Mouse (Mus musculus) midbrain, embryonic 12.5 days (tissue): ENCODE results near the gene Kbtbd13. TPM values are rescaled to one million over a fixed set of nuclear protein-coding genes. Genes with fewer than 3 reads are reported as not detected.

Source experiments
- ATAC-seq: fragments of 200-750 bp; cut with Nextera tagmentation; 2 replicates; pipeline ENCODE4 v1.8.0; 2017; ENCODE audit warnings: low read depth, moderate TSS enrichment, moderate library complexity; ENCODE audit not compliant: low FRiP score
- H3K27ac ChIP-seq: fragments of 300-500 bp; sonication (generic); replicated peaks from 2 replicates; pipeline ENCODE4 v1.5.1; 2016; ENCODE audit warnings: mild to moderate bottlenecking
- H3K27me3 ChIP-seq: fragments of 300-500 bp; sonication (generic); 2 replicates; pipeline ENCODE4 v1.6.1; 2016; ENCODE audit warnings: mild to moderate bottlenecking
- H3K36me3 ChIP-seq: fragments of 300-500 bp; sonication (generic); 2 replicates; pipeline ENCODE4 v1.6.1; 2016
- H3K4me1 ChIP-seq: fragments of 300-500 bp; sonication (generic); 2 replicates; pipeline ENCODE4 v1.6.1; 2016
- H3K4me2 ChIP-seq: fragments of 300-500 bp; sonication (generic); replicated peaks from 2 replicates; pipeline ENCODE4 v1.6.1; 2016; ENCODE audit warnings: mild to moderate bottlenecking, moderate library complexity
- H3K4me3 ChIP-seq: fragments of 300-500 bp; sonication (generic); 2 replicates; pipeline ENCODE4 v1.5.1; 2016; ENCODE audit warnings: mild to moderate bottlenecking
- H3K9ac ChIP-seq: fragments of 300-500 bp; sonication (generic); replicated peaks from 2 replicates; pipeline ENCODE4 v1.6.1; 2016; ENCODE audit warnings: mild to moderate bottlenecking, moderate library complexity
- H3K9me3 ChIP-seq: fragments of 300-500 bp; sonication (generic); 2 replicates; pipeline ENCODE4 v1.6.1; 2016; ENCODE audit warnings: mild to moderate bottlenecking
- WGBS: fragments of 180-500 bp; shearing (Covaris S2); methylation state at CpG from one replicate; pipeline ENCODE4 v1.1.7; 2016; 5-methylcytosine and 5-hydroxymethylcytosine counted together
- polyA plus RNA-seq: library from polyadenylated mRNA; unstranded; fragments of >200 nt; fragmentation: Nextera tagmentation; extraction: Ambion mirVana; gene quantifications from 2 replicates; pipeline ENCODE4 v1.2.1, GENCODE M21; 2016

The Kbtbd13 gene
- polyA plus RNA-seq, 1 experiment from 2014 or later = 0.45 TPM

GRCm38 (mm10) chr9:65417738-65418137 lies 26.3 kb upstream of the Kbtbd13 start:
- Histone ChIP-seq H3K4me3 (no peak overlapping the region), H3K4me1 (no peaks in the 10 kb centered on the region), H3K36me3 (no peaks in the 10 kb centered on the region), H3K9me3 (no peaks in the 10 kb centered on the region), H3K27me3 (no peaks in the 10 kb centered on the region), H3K9ac (no peak overlapping the region), H3K4me2 (no peak overlapping the region), H3K27ac (no peak overlapping the region)
- WGBS = 35% methylated on average over 3 of the region's 3 CpGs
- ATAC-seq = no peak

- 78% methylated on average over 3 of the region's 3 CpGs for WGBS
- no peak overlapping the region for H3K4me2 ChIP-seq
- no peak for ATAC-seq
- H3K36me3 ChIP-seq = no peaks in the 10 kb centered on the region
- H3K27ac ChIP-seq = no peak overlapping the region
- no peak overlapping the region for H3K9ac ChIP-seq
- no peaks in the 10 kb centered on the region for H3K9me3 ChIP-seq
- no peak overlapping the region for H3K4me3 ChIP-seq
- no peaks in the 10 kb centered on the region for H3K4me1 ChIP-seq
- H3K27me3 ChIP-seq = no peaks in the 10 kb centered on the region
These were observed 19.9 kb upstream of the Kbtbd13 start for GRCm38 (mm10) chr9:65411326-65411725.

- Histone ChIP-seq H3K9ac (no peak overlapping the region), H3K4me1 (no peaks in the 10 kb centered on the region), H3K9me3 (no peaks in the 10 kb centered on the region), H3K4me3 (no peak overlapping the region), H3K36me3 (no peaks in the 10 kb centered on the region), H3K27ac (no peak overlapping the region), H3K27me3 (no peaks in the 10 kb centered on the region), H3K4me2 (no peak overlapping the region)
- no peak for ATAC-seq
- 92% methylated on average over 8 of the region's 8 CpGs for WGBS
These were observed 18.9 kb upstream of the Kbtbd13 start for GRCm38 (mm10) chr9:65410378-65410777.

GRCm38 (mm10) chr9:65408871-65409295 lies 17.4 kb upstream of the Kbtbd13 start:
- H3K36me3 ChIP-seq = no peaks in the 10 kb centered on the region
- H3K27me3 ChIP-seq = no peaks in the 10 kb centered on the region
- no peak overlapping the region for H3K9ac ChIP-seq
- H3K9me3 ChIP-seq = no peaks in the 10 kb centered on the region
- H3K4me1 ChIP-seq = no peaks in the 10 kb centered on the region
- ATAC-seq = no peak
- H3K4me3 ChIP-seq = no peak overlapping the region
- H3K27ac ChIP-seq = no peak overlapping the region
- 73% methylated on average over 5 of the region's 5 CpGs for WGBS
- H3K4me2 ChIP-seq = no peak overlapping the region

- H3K4me1 ChIP-seq = no peaks in the 10 kb centered on the region
- H3K27ac ChIP-seq = no peak overlapping the region
- no peak for ATAC-seq
- no peaks in the 10 kb centered on the region for H3K27me3 ChIP-seq
- H3K4me2 ChIP-seq = no peak overlapping the region
- H3K9me3 ChIP-seq = no peaks in the 10 kb centered on the region
- 76% methylated on average over 3 of the region's 3 CpGs for WGBS
- H3K9ac ChIP-seq = no peak overlapping the region
- H3K4me3 ChIP-seq = no peak overlapping the region
- H3K36me3 ChIP-seq = no peaks in the 10 kb centered on the region
These were observed 16.4 kb upstream of the Kbtbd13 start for GRCm38 (mm10) chr9:65407861-65408260.

- no peak overlapping the region for H3K4me3 ChIP-seq
- WGBS = 85% methylated on average over 5 of the region's 5 CpGs
- H3K36me3 ChIP-seq = no peaks in the 10 kb centered on the region
- H3K27ac ChIP-seq = no peak overlapping the region
- H3K4me1 ChIP-seq = no peaks in the 10 kb centered on the region
- H3K27me3 ChIP-seq = no peaks in the 10 kb centered on the region
- ATAC-seq = no peak
- H3K9ac ChIP-seq = no peak overlapping the region
- no peaks in the 10 kb centered on the region for H3K9me3 ChIP-seq
- H3K4me2 ChIP-seq = no peak overlapping the region
These were observed 15.9 kb upstream of the Kbtbd13 start for GRCm38 (mm10) chr9:65407327-65407726.

GRCm38 (mm10) chr9:65405184-65405449 lies 13.7 kb upstream of the Kbtbd13 start:
- Histone ChIP-seq H3K27ac (no peak overlapping the region), H3K9ac (no peak overlapping the region), H3K27me3 (no peaks in the 10 kb centered on the region), H3K4me2 (no peak overlapping the region), H3K4me1 (no peaks in the 10 kb centered on the region), H3K4me3 (no peak overlapping the region), H3K9me3 (no peaks in the 10 kb centered on the region), H3K36me3 (no peaks in the 10 kb centered on the region)
- ATAC-seq = no peak
- 90% methylated on average over 2 of the region's 2 CpGs for WGBS

- no peaks in the 10 kb centered on the region for H3K9me3 ChIP-seq
- no peak for ATAC-seq
- no peak overlapping the region for H3K27ac ChIP-seq
- H3K36me3 ChIP-seq = no peaks in the 10 kb centered on the region
- H3K9ac ChIP-seq = no peak overlapping the region
- H3K27me3 ChIP-seq = peaks cover under 1% of the 10 kb centered on the region; the same call in 1 of the 2 replicates
- WGBS = 78% methylated on average over 15 of the region's 15 CpGs
- no peaks in the 10 kb centered on the region for H3K4me1 ChIP-seq
- no peak overlapping the region for H3K4me2 ChIP-seq
- H3K4me3 ChIP-seq = no peak overlapping the region
These were observed 13.1 kb upstream of the Kbtbd13 start for GRCm38 (mm10) chr9:65404331-65405183.

GRCm38 (mm10) chr9:65399934-65400333 lies 8.5 kb upstream of the Kbtbd13 start:
- no peak for ATAC-seq
- H3K36me3 ChIP-seq = no peaks in the 10 kb centered on the region
- H3K4me3 ChIP-seq = no peak overlapping the region
- 89% methylated on average over 6 of the region's 6 CpGs for WGBS
- no peak overlapping the region for H3K9ac ChIP-seq
- peaks cover 9% of the 10 kb centered on the region for H3K4me1 ChIP-seq
- no peaks in the 10 kb centered on the region for H3K9me3 ChIP-seq
- H3K27me3 ChIP-seq = peaks cover 7% of the 10 kb centered on the region
- no peak overlapping the region for H3K4me2 ChIP-seq
- no peak overlapping the region for H3K27ac ChIP-seq

- peak within 1 kb of the TSS; percentile 62 for H3K9ac ChIP-seq
- WGBS = under 1% methylated on average over 24 of the region's 24 CpGs
- peak within 1 kb of the TSS; percentile 52 for H3K4me3 ChIP-seq
- H3K36me3 ChIP-seq = no peaks in the 10 kb centered on the region
- peak within 1 kb of the TSS; percentile 75 for H3K4me2 ChIP-seq
- peaks cover 9% of the 10 kb centered on the region for H3K4me1 ChIP-seq
- H3K9me3 ChIP-seq = no peaks in the 10 kb centered on the region
- H3K27me3 ChIP-seq = peaks cover 11% of the 10 kb centered on the region
- peak; percentile 70; the same call in 1 of the 2 replicates for ATAC-seq
- no peak within 1 kb of the TSS for H3K27ac ChIP-seq
These were observed 6.8 kb upstream of the Kbtbd13 start, which contains the start of gene Rasl12 for GRCm38 (mm10) chr9:65398279-65398678. TSS of gene Rasl12 (plus strand) at chr9:65398506.

GRCm38 (mm10) chr9:65394360-65394759 lies 2.9 kb upstream of the Kbtbd13 start:
- H3K4me3 ChIP-seq = no peak overlapping the region
- H3K27ac ChIP-seq = no peak overlapping the region
- H3K27me3 ChIP-seq = peaks cover 48% of the 10 kb centered on the region
- peaks cover 17% of the 10 kb centered on the region for H3K4me1 ChIP-seq
- WGBS = 68% methylated on average over 2 of the region's 2 CpGs
- H3K4me2 ChIP-seq = no peak overlapping the region
- H3K9ac ChIP-seq = no peak overlapping the region
- H3K36me3 ChIP-seq = no peaks in the 10 kb centered on the region
- ATAC-seq = no peak
- no peaks in the 10 kb centered on the region for H3K9me3 ChIP-seq

GRCm38 (mm10) chr9:65393606-65394005 lies 2.2 kb upstream of the Kbtbd13 start:
- no peak for ATAC-seq
- Histone ChIP-seq H3K27ac (no peak overlapping the region), H3K9ac (no peak overlapping the region), H3K4me1 (peaks cover 15% of the 10 kb centered on the region), H3K36me3 (no peaks in the 10 kb centered on the region), H3K4me2 (no peak overlapping the region), H3K27me3 (peaks cover 50% of the 10 kb centered on the region), H3K9me3 (no peaks in the 10 kb centered on the region), H3K4me3 (no peak overlapping the region)
- 46% methylated on average over 2 of the region's 2 CpGs for WGBS
